Mouse (Mus musculus) cerebellum, adult 18-20 months (tissue): ENCODE data around the gene Mageb1.
"Not testable (repeated sequence)": the region's sequence is repeated elsewhere in the genome, so short reads cannot be mapped to it uniquely, and the experiment has no call there.

ENCODE experiments used
- DNase-seq, 2 experiments: peaks; one replicate each; pipeline ENCODE4 v3.0.0; 2021

Gene Mageb1

DNA sequence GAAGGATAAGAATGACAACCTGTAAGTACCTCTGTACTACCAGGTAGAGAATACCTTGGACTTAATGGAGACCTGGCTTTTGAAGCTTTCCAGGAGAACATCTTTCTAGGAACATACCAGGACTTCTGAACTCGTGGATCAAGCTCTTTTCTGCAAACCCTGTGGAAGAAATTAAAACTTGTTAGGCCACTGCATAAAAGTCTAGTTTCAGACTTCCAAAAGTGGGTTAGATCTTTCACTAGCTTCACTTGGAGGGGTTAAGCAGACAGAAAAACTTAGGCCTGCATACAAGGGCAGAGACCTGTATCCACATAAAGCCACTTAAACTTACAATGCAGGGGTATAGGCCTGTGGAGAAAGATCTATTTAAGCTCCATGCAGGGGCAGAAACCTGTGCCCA is at the start of gene Mageb1:
Mageb1 (minus strand) TSS at position 101 of the 400 bp plus-strand sequence.
- not testable (repeated sequence) for DNase-seq
